Mouse (Mus musculus) myocyte (in vitro differentiated cells): ENCODE data around the gene Kif12. TPM values are rescaled to one million over a fixed set of nuclear protein-coding genes. Genes with fewer than 3 reads are reported as not detected.

ENCODE experiments used
- H3K27me3 ChIP-seq: one replicate; pipeline ENCODE4 v1.6.1; 2011; ENCODE audit not compliant: control insufficient read depth, insufficient read depth, insufficient read length
- H3K36me3 ChIP-seq: one replicate; pipeline ENCODE4 v1.6.1; 2011; ENCODE audit not compliant: control insufficient read depth, insufficient read depth
- H3K4me2 ChIP-seq: one replicate; pipeline ENCODE4 v1.6.1; 2011; ENCODE audit warnings: low read depth, control low read depth
- H3K4me3 ChIP-seq: one replicate; pipeline ENCODE4 v1.5.1; 2011; ENCODE audit warnings: mild to moderate bottlenecking, control low read depth, moderate library complexity
- H3K79me2 ChIP-seq: one replicate; pipeline ENCODE4 v1.6.1; 2011; ENCODE audit not compliant: control insufficient read depth, insufficient read depth
- H3ac ChIP-seq: one replicate; pipeline ENCODE4 v1.6.1; 2011; ENCODE audit not compliant: control insufficient read depth, insufficient read length
- CEBPB ChIP-seq: IDR thresholded peaks from 2 replicates; pipeline ENCODE4 v1.6.1; 2011; ENCODE audit warnings: mild to moderate bottlenecking, moderate library complexity; ENCODE audit not compliant: poor library complexity, insufficient read depth, severe bottlenecking
- E2F4 ChIP-seq: IDR thresholded peaks from one replicate; pipeline ENCODE4 v1.6.1; 2011; ENCODE audit warnings: mild to moderate bottlenecking, control low read depth, moderate library complexity; ENCODE audit not compliant: insufficient read depth
- MAX ChIP-seq: IDR thresholded peaks from one replicate; pipeline ENCODE4 v1.6.1; 2011; ENCODE audit warnings: low read depth, mild to moderate bottlenecking, control low read depth
- MYOD1 ChIP-seq, 3 experiments: IDR thresholded peaks; one replicate each; pipeline ENCODE4 v1.6.1; 2011; ENCODE audit warnings: control low read depth in 2 of 3, low read depth in 2 of 3, mild to moderate bottlenecking in 2 of 3, moderate library complexity in 1 of 3; ENCODE audit not compliant: insufficient read length in 2 of 3, control insufficient read depth in 1 of 3
- MYOG ChIP-seq, 3 experiments: IDR thresholded peaks; one replicate each; pipeline ENCODE4 v1.6.1; 2011; ENCODE audit warnings: control low read depth in 2 of 3, low read depth in 2 of 3, mild to moderate bottlenecking in 2 of 3; ENCODE audit not compliant: insufficient read length in 2 of 3, control insufficient read depth in 1 of 3, insufficient read depth in 1 of 3
- POLR2A ChIP-seq: IDR thresholded peaks from one replicate; pipeline ENCODE4 v1.6.1; 2011; ENCODE audit warnings: low read depth, mild to moderate bottlenecking, control low read depth, moderate library complexity; ENCODE audit not compliant: insufficient read length
- POLR2AphosphoS2 ChIP-seq: IDR thresholded peaks from one replicate; pipeline ENCODE4 v1.6.1; 2011; ENCODE audit warnings: low read depth, control low read depth; ENCODE audit not compliant: insufficient read length
- REST ChIP-seq: IDR thresholded peaks from one replicate; pipeline ENCODE4 v1.6.1; 2011; ENCODE audit warnings: mild to moderate bottlenecking, control low read depth, moderate library complexity; ENCODE audit not compliant: insufficient read depth, insufficient read length
- SRF ChIP-seq: IDR thresholded peaks from one replicate; pipeline ENCODE4 v1.6.1; 2011; ENCODE audit warnings: low read depth; ENCODE audit not compliant: control insufficient read depth, insufficient read length
- TCF12 ChIP-seq: IDR thresholded peaks from one replicate; pipeline ENCODE4 v1.6.1; 2011; ENCODE audit warnings: mild to moderate bottlenecking, control low read depth; ENCODE audit not compliant: poor library complexity, insufficient read depth, severe bottlenecking
- TCF3 ChIP-seq: IDR thresholded peaks from one replicate; pipeline ENCODE4 v1.6.1; 2011; ENCODE audit warnings: low read depth, control low read depth; ENCODE audit not compliant: insufficient read length
- USF1 ChIP-seq: IDR thresholded peaks from one replicate; pipeline ENCODE4 v1.6.1; 2011; ENCODE audit warnings: low read depth, mild to moderate bottlenecking, control low read depth, moderate library complexity
- polyA plus RNA-seq: library from polyadenylated mRNA; unstranded; fragments of >200 nt; fragmentation: generic; extraction: Trizol; gene quantifications from one replicate; pipeline ENCODE4 v1.2.1, GENCODE M21; 2012; ENCODE audit warnings: missing spikeins

Gene Kif12
- polyA plus RNA-seq, 1 experiment = not detected

- peaks cover 14% of the 10 kb centered on the region for H3K27me3 ChIP-seq
- H3ac ChIP-seq = no peak overlapping the region
- no peak overlapping the region for H3K4me3 ChIP-seq
- TF ChIP-seq MYOD1 (IDR thresholded peaks at IDR 0.05; ENCODE audit: control insufficient read depth in 1 of 3, insufficient read length in 2 of 3, low read depth in 2 of 3) (no peak), TCF3 (no peak), MYOG (IDR thresholded peaks at IDR 0.05; ENCODE audit: control insufficient read depth in 1 of 3, insufficient read depth in 1 of 3, insufficient read length in 2 of 3, low read depth in 2 of 3) (no peak), REST (no peak), USF1 (no peak), POLR2A (no peak), POLR2AphosphoS2 (no peak), CEBPB (no peak)
- no peak overlapping the region for H3K4me2 ChIP-seq
- no peaks in the 10 kb centered on the region for H3K36me3 ChIP-seq
- H3K79me2 ChIP-seq = no peaks in the 10 kb centered on the region
Observed at GRCm38 (mm10) chr4:63124861-63125466, 47.0 kb downstream of the Kif12 start.

GRCm38 (mm10) chr4:63118639-63119437, 53.1 kb downstream of the Kif12 start:
- H3K79me2 ChIP-seq = no peaks in the 10 kb centered on the region
- H3ac ChIP-seq = no peak overlapping the region
- TF ChIP-seq SRF (no peak), MYOG (IDR thresholded peaks at IDR 0.05; ENCODE audit: control insufficient read depth in 1 of 3, insufficient read depth in 1 of 3, insufficient read length in 2 of 3, low read depth in 2 of 3) (no peak), MYOD1 (IDR thresholded peaks at IDR 0.05; ENCODE audit: control insufficient read depth in 1 of 3, insufficient read length in 2 of 3, low read depth in 2 of 3) (no peak), USF1 (no peak), POLR2AphosphoS2 (no peak), CEBPB (no peak), POLR2A (no peak), TCF3 (no peak), TCF12 (no peak), MAX (no peak), REST (no peak), E2F4 (no peak)
- peaks cover 51% of the 10 kb centered on the region for H3K27me3 ChIP-seq
- no peak overlapping the region for H3K4me2 ChIP-seq
- H3K4me3 ChIP-seq = no peak overlapping the region
- H3K36me3 ChIP-seq = no peaks in the 10 kb centered on the region

Other genes with a start within 250 kb of the Kif12 start
- gene Zfp618, start 206.6 kb downstream of the Kif12 start, polyA plus RNA-seq = not detected
- gene Ambp, start 17.3 kb downstream of the Kif12 start, polyA plus RNA-seq = not detected
- 0.13 TPM for gene Col27a1, start 41.9 kb upstream of the Kif12 start, polyA plus RNA-seq
- gene Orm1, start 172.4 kb upstream of the Kif12 start, polyA plus RNA-seq = not detected
- gene Orm3, start 184.0 kb upstream of the Kif12 start, polyA plus RNA-seq = 0.07 TPM
- not detected for gene Orm2, start 190.3 kb upstream of the Kif12 start, polyA plus RNA-seq
- 5.6 TPM for gene Akna, start 231.2 kb upstream of the Kif12 start, polyA plus RNA-seq